Mouse (Mus musculus) ES-E14 (cell line): ENCODE data around the gene Pdia2. TPM values are rescaled to one million over a fixed set of nuclear protein-coding genes. Genes with fewer than 3 reads are reported as not detected.

Experiments
- DNase-seq: peaks from one replicate; pipeline ENCODE4 v3.0.0-alpha.2; 2013; ENCODE audit warnings: low read depth, low spot score
- H3K27ac ChIP-seq: 2 replicates; pipeline ENCODE4 v1.5.1; 2012; ENCODE audit warnings: low read depth, mild to moderate bottlenecking, low read length, moderate library complexity, mixed read lengths; ENCODE audit not compliant: poor library complexity, insufficient read depth, severe bottlenecking
- H3K36me3 ChIP-seq: 2 replicates; pipeline ENCODE4 v1.6.1; 2012; ENCODE audit warnings: mild to moderate bottlenecking, low read length, moderate library complexity, mixed read lengths; ENCODE audit not compliant: control insufficient read depth, poor library complexity, insufficient read depth, severe bottlenecking
- H3K4me1 ChIP-seq, 2 experiments: fragments of 150-350 bp in 1 of 2; sonication (generic) in 1 of 2; 2 replicates each; pipeline ENCODE4 v1.6.1; 2012; ENCODE audit warnings: low read length in 2 of 2, mild to moderate bottlenecking in 1 of 2, mixed read lengths in 1 of 2; ENCODE audit not compliant: control insufficient read depth in 2 of 2, insufficient read depth in 2 of 2, poor library complexity in 1 of 2
- H3K4me3 ChIP-seq, 2 experiments: fragments of 150-350 bp in 1 of 2; sonication (generic) in 1 of 2; 2 replicates each; pipeline ENCODE4 v1.5.1; 2012; ENCODE audit warnings: low read length in 2 of 2, low read depth in 1 of 2, mild to moderate bottlenecking in 1 of 2, mixed read lengths in 1 of 2; ENCODE audit not compliant: insufficient read depth in 1 of 2, poor library complexity in 1 of 2, severe bottlenecking in 1 of 2
- H3K9ac ChIP-seq: 2 replicates; pipeline ENCODE4 v1.6.1; 2012; ENCODE audit warnings: low read depth, mild to moderate bottlenecking, low read length, mixed read lengths; ENCODE audit not compliant: poor library complexity, insufficient read depth, severe bottlenecking
- H3K9me3 ChIP-seq: fragments of 150-350 bp; sonication (generic); 2 replicates; pipeline ENCODE4 v1.6.1; 2012; ENCODE audit warnings: low read depth, mild to moderate bottlenecking, low read length; ENCODE audit not compliant: control insufficient read depth, insufficient read depth
- CHD2 ChIP-seq: IDR thresholded peaks from 2 replicates; pipeline ENCODE4 v1.6.1; 2014; ENCODE audit warnings: mild to moderate bottlenecking, low read depth, low read length, inconsistent platforms
- HCFC1 ChIP-seq: IDR thresholded peaks from 2 replicates; pipeline ENCODE4 v1.6.1; 2012; ENCODE audit warnings: low read length, inconsistent platforms, borderline replicate concordance; ENCODE audit not compliant: insufficient read depth
- MAFK ChIP-seq: IDR thresholded peaks from 2 replicates; pipeline ENCODE4 v1.6.1; 2014; ENCODE audit warnings: mild to moderate bottlenecking, low read depth, low read length, inconsistent platforms; ENCODE audit not compliant: insufficient read depth
- ZC3H11A ChIP-seq: IDR thresholded peaks from 2 replicates; pipeline ENCODE4 v1.6.1; 2012; ENCODE audit warnings: low read depth, mild to moderate bottlenecking, inconsistent platforms, low read length, borderline replicate concordance
- ZNF384 ChIP-seq: IDR thresholded peaks from 2 replicates; pipeline ENCODE4 v1.6.1; 2012; ENCODE audit warnings: low read depth, low read length, inconsistent platforms
- in situ Hi-C, 2 experiments: fragments of 600-800 bp; cut with MboI; formaldehyde crosslinking; loops; one replicate each; pipeline ENCODE4 v1.15.1; 2025; ENCODE audit warnings: low sequenced_read_pairs in 2 of 2, inconsistent platforms in 1 of 2; ENCODE audit not compliant: unreplicated experiment in 2 of 2
- total RNA-seq: library from RNA; depleted of rRNA; stranded (reverse); fragments of 300-350 nt; gene quantifications from 2 replicates; pipeline ENCODE4 v1.2.3, GENCODE M21; 2012

Gene Pdia2
- total RNA-seq, 1 experiment, result 0.18 TPM

- Histone ChIP-seq H3K9ac (no peak overlapping the region), H3K36me3 (no peaks in the 10 kb centered on the region), H3K4me3 (no peak overlapping the region), H3K27ac (no peak overlapping the region), H3K4me1 (peaks cover 4% of the 10 kb centered on the region in 2 experiments; a peak in 2 of 4 replicates), H3K9me3 (no peaks in the 10 kb centered on the region)
- DNase-seq, result no peak
- in situ Hi-C loops, result no loop called here
- TF ChIP-seq CHD2, result no peak
- TF ChIP-seq ZNF384, result 0 out of 2 replicates have a peak, but pooled peaks have one; percentile 13
- no peak for TF ChIP-seq ZC3H11A
- TF ChIP-seq HCFC1, result no peak
Measured at GRCm38 (mm10) chr17:26240120-26240790, 41.4 kb upstream of the Pdia2 start.

GRCm38 (mm10) chr17:26239551-26239950, 40.7 kb upstream of the Pdia2 start:
- no peaks in the 10 kb centered on the region for H3K36me3 ChIP-seq
- H3K27ac ChIP-seq, result no peak overlapping the region
- peaks cover 4% of the 10 kb centered on the region in 2 experiments; a peak in 2 of 4 replicates for H3K4me1 ChIP-seq
- no peak overlapping the region for H3K9ac ChIP-seq
- no peaks in the 10 kb centered on the region for H3K9me3 ChIP-seq
- TF ChIP-seq HCFC1 (no peak), CHD2 (no peak), ZNF384 (no peak)
- no peak overlapping the region for H3K4me3 ChIP-seq
- no peak for DNase-seq
- in situ Hi-C loops, result no loop called here

- Histone ChIP-seq H3K9me3 (no peaks in the 10 kb centered on the region), H3K4me3 (no peak overlapping the region), H3K4me1 (peaks cover 4% of the 10 kb centered on the region in 2 experiments; a peak in 2 of 4 replicates), H3K9ac (no peak overlapping the region), H3K27ac (no peak overlapping the region), H3K36me3 (no peaks in the 10 kb centered on the region)
- in situ Hi-C loops, result no loop called here
- TF ChIP-seq ZNF384 (no peak), ZC3H11A (no peak), HCFC1 (no peak), MAFK (no peak), CHD2 (no peak)
- no peak for DNase-seq
Measured at GRCm38 (mm10) chr17:26237667-26238066, 38.8 kb upstream of the Pdia2 start.

- in situ Hi-C loops, result no loop called here
- Histone ChIP-seq H3K9ac (no peak overlapping the region), H3K27ac (no peak overlapping the region; the same call in 1 of the 2 replicates), H3K36me3 (no peaks in the 10 kb centered on the region), H3K9me3 (no peaks in the 10 kb centered on the region), H3K4me1 (peaks cover 0 to 3% of the 10 kb centered on the region in 2 experiments; a peak in 2 of 4 replicates), H3K4me3 (no peak overlapping the region)
- TF ChIP-seq ZNF384 (no peak), MAFK (no peak), ZC3H11A (no peak), CHD2 (no peak)
- no peak for DNase-seq
Measured at GRCm38 (mm10) chr17:26235077-26235815, 36.4 kb upstream of the Pdia2 start.
